In the genomic region with DNA sequence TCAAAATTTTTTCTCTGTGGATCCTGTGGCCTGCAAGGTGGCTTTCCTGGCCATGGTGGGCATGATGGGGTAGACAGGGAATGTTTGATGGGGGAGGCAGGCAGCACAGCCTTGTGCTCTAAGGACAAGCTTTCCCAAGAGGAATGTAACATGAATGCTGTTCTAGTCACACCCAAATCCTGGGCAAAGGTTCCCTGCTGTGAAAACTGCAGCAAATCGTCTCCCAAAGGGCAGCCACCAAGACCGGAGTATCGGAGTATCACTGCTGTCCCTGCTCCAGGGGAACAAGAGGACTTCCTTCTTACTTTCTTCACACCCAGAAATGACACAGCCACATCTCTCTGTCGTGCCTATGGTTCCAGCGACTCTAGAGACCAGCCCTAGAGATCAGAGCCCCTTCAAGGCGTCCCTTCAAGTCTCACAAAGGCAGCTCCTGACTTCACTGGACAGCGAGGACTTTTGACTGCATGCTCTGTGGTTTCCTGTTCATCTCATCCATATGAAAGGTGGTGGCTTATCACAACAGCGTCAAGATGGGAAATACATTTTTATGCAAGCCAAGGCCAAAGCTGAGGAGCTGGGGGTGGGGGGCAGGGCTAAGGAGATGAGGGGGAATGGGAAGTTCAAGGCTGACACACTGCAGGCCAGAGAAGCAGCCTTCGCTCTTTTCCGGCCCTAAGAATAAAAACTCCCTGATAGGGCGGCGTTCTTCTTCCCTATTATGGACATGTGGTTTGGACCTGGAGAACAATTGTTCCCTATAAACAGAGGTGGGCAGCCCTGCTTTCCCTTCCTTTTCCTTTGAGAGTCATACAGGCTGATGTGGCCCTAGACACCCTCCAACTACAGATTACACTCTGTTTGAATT, we compare ENCODE assay signal across 8 mouse cellular contexts. TPM values are rescaled to one million over a fixed set of nuclear protein-coding genes. Genes with fewer than 3 reads are reported as not detected.
A peak's percentile ranks its signal among the peaks of the same experiment; 100 is the strongest.
DNase-seq lines count a peak whose midpoint lies in the region; ATAC-seq and TF ChIP-seq lines count a peak whose summit lies in the region.

No protein-coding gene starts in this region.

- H3K4me2 ChIP-seq in liver, embryonic 14.5 days (ENCODE audit: low read depth), result no peak overlapping the region
- 0 out of 2 replicates have a peak overlapping the region, but pooled peaks have one; percentile 7 for H3K4me2 ChIP-seq in stomach, embryonic 16.5 days (ENCODE audit: low read depth, low read length)
- H3K4me2 ChIP-seq in hindbrain, embryonic 14.5 days (replicated peaks), result no peak overlapping the region

- no peak for TF ChIP-seq CTCF in lung, adult 2 months (IDR thresholded peaks at IDR 0.05; ENCODE audit: insufficient read depth, low read length)
- TF ChIP-seq CTCF in liver, embryonic 14.5 days (IDR thresholded peaks at IDR 0.05; ENCODE audit: low read depth), result no peak

- 39% methylated on average over 12 of the region's 12 CpGs for WGBS in lung, adult 2 months
- 15% methylated on average over 12 of the region's 12 CpGs for WGBS in liver, embryonic 14.5 days (ENCODE audit: insufficient replicate concordance)
- WGBS in stomach, embryonic 16.5 days, result 49% methylated on average over 12 of the region's 12 CpGs
- WGBS in hindbrain, embryonic 14.5 days, result 59% methylated on average over 12 of the region's 12 CpGs

- no peak for TF ChIP-seq POLR2A in lung, adult 2 months (IDR thresholded peaks at IDR 0.05; ENCODE audit: borderline replicate concordance, extremely low read depth, low read depth, low read length)

- H3K4me3 ChIP-seq in lung, adult 2 months (replicated peaks; ENCODE audit: extremely low read depth, low read depth, low read length), result no peak overlapping the region
- H3K4me3 ChIP-seq in liver, embryonic 14.5 days (ENCODE audit: insufficient read depth in 1 of 2, low read depth in 2 of 2, low read length in 2 of 2), result no peak overlapping the region
- no peak overlapping the region for H3K4me3 ChIP-seq in stomach, embryonic 16.5 days (replicated peaks; ENCODE audit: low read length)
- no peak overlapping the region for H3K4me3 ChIP-seq in hindbrain, embryonic 14.5 days (replicated peaks; ENCODE audit: low read length)

- H3K4me1 ChIP-seq in lung, adult 2 months (ENCODE audit: control insufficient read depth, insufficient read depth, low read length), result peaks cover 10% of the 10 kb centered on the region; the same call in 1 of the 2 replicates
- peaks cover 0 to 17% of the 10 kb centered on the region in 2 experiments for H3K4me1 ChIP-seq in liver, embryonic 14.5 days (replicated peaks; ENCODE audit: control insufficient read depth in 2 of 2, insufficient read depth in 2 of 2, low read length in 1 of 2)
- peaks cover 32% of the 10 kb centered on the region for H3K4me1 ChIP-seq in stomach, embryonic 16.5 days (ENCODE audit: control insufficient read depth, insufficient read depth, low read length)
- no peaks in the 10 kb centered on the region for H3K4me1 ChIP-seq in hindbrain, embryonic 14.5 days (replicated peaks; ENCODE audit: control insufficient read depth, insufficient read depth, low read length)

- intact Hi-C loops in heart, postnatal 10 days (cut with DNase I), result no loop called here
- intact Hi-C loops in left cerebral cortex, postnatal 14 days (cut with DNase I), result no loop called here

- no peaks in the 10 kb centered on the region for H3K36me3 ChIP-seq in liver, embryonic 14.5 days (replicated peaks; ENCODE audit: control insufficient read depth, insufficient read depth, low read depth)
- H3K36me3 ChIP-seq in stomach, embryonic 16.5 days (ENCODE audit: control insufficient read depth, insufficient read depth, low read length), result no peaks in the 10 kb centered on the region
- H3K36me3 ChIP-seq in hindbrain, embryonic 14.5 days (replicated peaks; ENCODE audit: control insufficient read depth, insufficient read depth), result no peaks in the 10 kb centered on the region

- TF ChIP-seq EP300 in liver, embryonic 14.5 days (IDR thresholded peaks at IDR 0.05; ENCODE audit: low read depth), result no peak

- H3K27me3 ChIP-seq in liver, embryonic 14.5 days (ENCODE audit: control insufficient read depth, insufficient read depth, low read length), result no peaks in the 10 kb centered on the region
- H3K27me3 ChIP-seq in stomach, embryonic 16.5 days (ENCODE audit: control insufficient read depth, insufficient read depth, low read length), result no peaks in the 10 kb centered on the region
- no peaks in the 10 kb centered on the region for H3K27me3 ChIP-seq in hindbrain, embryonic 14.5 days (ENCODE audit: control insufficient read depth, insufficient read depth, low read length)

- no peak overlapping the region for H3K9ac ChIP-seq in liver, embryonic 14.5 days (replicated peaks)
- peak overlapping the region; percentile 40; the same call in 1 of the 2 replicates for H3K9ac ChIP-seq in stomach, embryonic 16.5 days (ENCODE audit: low read length)
- H3K9ac ChIP-seq in hindbrain, embryonic 14.5 days, result no peak overlapping the region

- no peaks in the 10 kb centered on the region for H3K9me3 ChIP-seq in liver, embryonic 14.5 days (ENCODE audit: control insufficient read depth, low read length)
- no peaks in the 10 kb centered on the region for H3K9me3 ChIP-seq in stomach, embryonic 16.5 days (replicated peaks; ENCODE audit: control insufficient read depth, low read length)
- H3K9me3 ChIP-seq in hindbrain, embryonic 14.5 days (ENCODE audit: control insufficient read depth, low read length), result no peaks in the 10 kb centered on the region

- peak; percentile 41 to 58 for DNase-seq in lung, adult 18-20 months
- no peak for DNase-seq in lung, adult 2 months
- DNase-seq in heart, postnatal 10 days, result peak; percentile 41 to 58
- no peak for DNase-seq in liver, embryonic 14.5 days (ENCODE audit: low read depth in 3 of 3, low spot score in 3 of 3)
- DNase-seq in hindbrain, embryonic 14.5 days (ENCODE audit: low spot score), result no peak
- no peak for DNase-seq in frontal cortex, postnatal 10 days (ENCODE audit: low spot score in 2 of 2)
- DNase-seq in left cerebral cortex, postnatal 14 days (ENCODE audit: low spot score in 2 of 2), result no peak

- ATAC-seq in liver, embryonic 14.5 days (ENCODE audit: insufficient read depth), result peak; percentile 51; the same call in 1 of the 2 replicates
- peak; percentile 55; the same call in 1 of the 2 replicates for ATAC-seq in stomach, embryonic 16.5 days (ENCODE audit: insufficient read depth, low FRiP score)
- no peak for ATAC-seq in hindbrain, embryonic 14.5 days (ENCODE audit: low FRiP score)

- H3K27ac ChIP-seq in liver, embryonic 14.5 days, result no peak overlapping the region
- H3K27ac ChIP-seq in stomach, embryonic 16.5 days (ENCODE audit: low read length), result peak overlapping the region; percentile 74
- no peak overlapping the region for H3K27ac ChIP-seq in hindbrain, embryonic 14.5 days

RNA-seq across cellular contexts. Expression of gene Itpkb, which starts 27.8 kb away (rescaled TPM):
- polyA plus RNA-seq in lung, adult 2 months (2012; rRNA removed), result 51.3 and 55.6 TPM in 2 replicates
- total RNA-seq in heart, postnatal 10 days (2021), result 10 to 100 TPM; 81.4 to 93.6 TPM
- 1.1 and 1.3 TPM in 2 replicates for polyA plus RNA-seq in liver, embryonic 14.5 days (2012; rRNA removed)
- 0.52 and 0.88 TPM in 2 replicates for polyA plus RNA-seq in liver, embryonic 14.5 days (2014; fragmentation: Nextera tagmentation; extraction: Ambion mirVana)
- polyA plus RNA-seq in stomach, embryonic 16.5 days (2015; fragmentation: Nextera tagmentation; extraction: Ambion mirVana), result 6.0 and 7.2 TPM in 2 replicates
- 2.7 and 3.0 TPM in 2 replicates for polyA plus RNA-seq in hindbrain, embryonic 14.5 days (2014; fragmentation: Nextera tagmentation; extraction: Ambion mirVana)
- 10 to 100 TPM; 14.0 to 14.3 TPM for total RNA-seq in left cerebral cortex, postnatal 14 days (2021)

RNA-seq across cellular contexts. Expression of gene Psen2, which starts 39.2 kb away (rescaled TPM):
- 70.0 and 74.4 TPM in 2 replicates for polyA plus RNA-seq in lung, adult 2 months (2012; rRNA removed)
- 10 to 100 TPM; 13.5 to 15.3 TPM for total RNA-seq in heart, postnatal 10 days (2021)
- polyA plus RNA-seq in liver, embryonic 14.5 days (2012; rRNA removed), result 15.9 and 18.2 TPM in 2 replicates
- polyA plus RNA-seq in liver, embryonic 14.5 days (2014; fragmentation: Nextera tagmentation; extraction: Ambion mirVana), result 19.9 and 21.7 TPM in 2 replicates
- polyA plus RNA-seq in stomach, embryonic 16.5 days (2015; fragmentation: Nextera tagmentation; extraction: Ambion mirVana), result 17.4 and 20.7 TPM in 2 replicates
- polyA plus RNA-seq in hindbrain, embryonic 14.5 days (2014; fragmentation: Nextera tagmentation; extraction: Ambion mirVana), result 16.0 and 16.5 TPM in 2 replicates
- 10 to 100 TPM; 18.1 to 20.8 TPM for total RNA-seq in left cerebral cortex, postnatal 14 days (2021)

Comparison
In these comparisons a context has a peak if more than half of its experiments do, and no peak if none do; other contexts are left out.
1. DNase-seq: peak in lung, adult 18-20 months (2 of 2) and heart, postnatal 10 days (2 of 2); none in lung, adult 2 months (single experiment), liver, embryonic 14.5 days (0 of 3), hindbrain, embryonic 14.5 days (single experiment), frontal cortex, postnatal 10 days (0 of 2) and left cerebral cortex, postnatal 14 days (0 of 2).